Mouse (Mus musculus) heart, postnatal 0 days (tissue): ENCODE results near the gene Bag2. TPM values are rescaled to one million over a fixed set of nuclear protein-coding genes. Genes with fewer than 3 reads are reported as not detected.

Experiments
- ATAC-seq: fragments of 200-750 bp; cut with Nextera tagmentation; 2 replicates; pipeline ENCODE4 v1.8.0; 2017; ENCODE audit warnings: low read depth, moderate number of reproducible peaks, moderate library complexity; ENCODE audit not compliant: insufficient read depth
- DNase-seq: peaks from one replicate; pipeline ENCODE4 v3.0.0-alpha.2; 2016; ENCODE audit warnings: low spot score
- H3K27ac ChIP-seq: fragments of 300-500 bp; sonication (generic); 2 replicates; pipeline ENCODE4 v1.5.1; 2014; ENCODE audit warnings: low read depth, mild to moderate bottlenecking
- H3K27me3 ChIP-seq: fragments of 300-500 bp; sonication (generic); 2 replicates; pipeline ENCODE4 v1.6.1; 2014; ENCODE audit warnings: low read length, mixed read lengths; ENCODE audit not compliant: control insufficient read depth, insufficient read depth
- H3K36me3 ChIP-seq: fragments of 300-500 bp; sonication (generic); replicated peaks from 2 replicates; pipeline ENCODE4 v1.6.1; 2014; ENCODE audit warnings: low read length, mixed read lengths; ENCODE audit not compliant: control insufficient read depth, insufficient read depth
- H3K4me1 ChIP-seq: fragments of 300-500 bp; sonication (generic); 2 replicates; pipeline ENCODE4 v1.6.1; 2014; ENCODE audit warnings: antibody characterized with exemption; ENCODE audit not compliant: control insufficient read depth, insufficient read depth
- H3K4me2 ChIP-seq: fragments of 300-500 bp; sonication (generic); 2 replicates; pipeline ENCODE4 v1.6.1; 2014; ENCODE audit warnings: low read depth, mild to moderate bottlenecking, low read length, moderate library complexity
- H3K4me3 ChIP-seq: fragments of 300-500 bp; sonication (generic); 2 replicates; pipeline ENCODE4 v1.5.1; 2014; ENCODE audit warnings: low read depth, low read length
- H3K9ac ChIP-seq: fragments of 300-500 bp; sonication (generic); replicated peaks from 2 replicates; pipeline ENCODE4 v1.6.1; 2014; ENCODE audit warnings: low read depth, low read length, mixed read lengths
- H3K9me3 ChIP-seq: fragments of 300-500 bp; sonication (generic); replicated peaks from 2 replicates; pipeline ENCODE4 v1.6.1; 2016; ENCODE audit warnings: low read length; ENCODE audit not compliant: control insufficient read depth
- CTCF ChIP-seq: IDR thresholded peaks from 2 replicates; pipeline ENCODE4 v1.5.1; 2016; ENCODE audit warnings: antibody characterized with exemption, control low read depth, low read depth
- EP300 ChIP-seq: IDR thresholded peaks from 2 replicates; pipeline ENCODE4 v1.6.1; 2016; ENCODE audit warnings: antibody characterized with exemption, low read depth
- WGBS: fragments of 180-500 bp; shearing (Covaris S2); extraction: QIAGEN DNeasy Blood & Tissue Kit; methylation state at CpG from one replicate; pipeline ENCODE4 v1.1.7; 2014; 5-methylcytosine and 5-hydroxymethylcytosine counted together
- polyA plus RNA-seq: library from polyadenylated mRNA; unstranded; fragments of >200 nt; fragmentation: Nextera tagmentation; extraction: Ambion mirVana; gene quantifications from 2 replicates; pipeline ENCODE4 v1.2.1, GENCODE M21; 2015
- total RNA-seq: library from RNA; depleted of rRNA; stranded (reverse); fragments of >200 nt; gene quantifications from 2 replicates; pipeline ENCODE4 v1.2.3, GENCODE M21; 2014; ENCODE audit warnings: low replicate concordance

The Bag2 gene
- total and polyA plus RNA-seq, 2 experiments from 2014 or later, result 62.5 to 77.9 TPM

DNA sequence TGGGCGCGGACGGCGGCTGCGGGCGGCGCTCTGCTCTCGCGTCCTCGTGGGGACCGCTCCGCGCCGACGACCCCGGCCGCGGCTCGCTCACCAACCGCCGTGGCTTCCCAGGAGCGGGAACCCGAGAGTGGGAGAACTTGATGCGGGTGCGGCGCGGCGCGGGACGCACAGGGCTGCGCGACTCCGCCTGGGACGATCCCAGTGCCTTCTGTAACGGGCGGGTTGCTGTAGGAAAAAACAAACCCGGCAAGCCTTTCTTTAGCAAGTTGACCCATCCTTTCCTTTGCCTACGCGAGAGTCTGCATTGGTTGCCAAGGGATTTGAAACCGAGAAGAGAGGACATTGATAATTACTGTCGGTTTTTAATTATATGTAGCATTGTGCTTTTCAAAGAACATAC is 37.4 kb downstream of the Bag2 start:
- peak; percentile 47; the same call in 1 of the 2 replicates for ATAC-seq
- DNase-seq, result peak; percentile 10
- peak overlapping the region; percentile 88 for H3K9ac ChIP-seq
- H3K4me3 ChIP-seq, result peak overlapping the region; percentile 93
- TF ChIP-seq EP300 (no peak), CTCF (no peak)
- H3K4me2 ChIP-seq, result peak overlapping the region; percentile 98
- under 1% methylated on average over 36 of the region's 41 CpGs for WGBS
- H3K27ac ChIP-seq, result peak overlapping the region; percentile 85
- H3K27me3 ChIP-seq, result no peaks in the 10 kb centered on the region
- H3K36me3 ChIP-seq, result peaks cover 23% of the 10 kb centered on the region
- no peaks in the 10 kb centered on the region for H3K9me3 ChIP-seq
- H3K4me1 ChIP-seq, result peaks cover 9% of the 10 kb centered on the region; the same call in 1 of the 2 replicates

DNA sequence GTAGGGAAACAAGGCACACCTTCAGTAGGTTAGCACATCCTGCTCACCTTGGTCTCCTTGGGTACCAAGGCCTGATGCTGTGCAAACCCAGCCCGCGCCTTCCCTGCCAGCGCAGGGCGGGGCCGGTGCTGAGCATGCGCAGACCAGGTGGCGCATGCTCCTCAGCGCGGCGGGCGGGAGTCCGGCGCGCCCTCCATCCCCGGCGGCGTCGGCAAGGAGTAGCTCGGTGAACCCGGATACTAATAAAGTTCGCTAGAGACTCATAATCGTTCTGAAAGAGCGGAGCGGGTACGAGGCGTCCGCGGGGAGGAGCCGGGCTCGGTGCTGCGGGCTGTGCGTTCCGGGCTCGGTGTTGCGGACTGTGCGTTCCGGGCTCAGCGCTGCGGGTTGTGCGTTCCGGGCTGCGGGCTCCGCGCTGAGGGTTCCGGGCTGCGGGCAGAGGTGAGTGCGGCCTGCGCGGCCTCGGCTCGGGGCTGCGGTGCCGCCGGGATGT is 37.8 kb downstream of the Bag2 start, which contains the start of gene Rab23:
TSS of gene Rab23 (plus strand) at position 155 of the 493 bp plus-strand sequence.
- Histone ChIP-seq H3K4me3 (peak within 1 kb of the TSS; percentile 93), H3K4me1 (peaks cover 9% of the 10 kb centered on the region; the same call in 1 of the 2 replicates), H3K9me3 (no peaks in the 10 kb centered on the region), H3K9ac (peak within 1 kb of the TSS; percentile 88), H3K27ac (peak within 1 kb of the TSS; percentile 85), H3K27me3 (no peaks in the 10 kb centered on the region), H3K36me3 (peaks cover 18% of the 10 kb centered on the region), H3K4me2 (peak within 1 kb of the TSS; percentile 98)
- DNase-seq (peak; percentile 59), ATAC-seq (peak; percentile 92)
- under 1% methylated on average over 54 of the region's 54 CpGs for WGBS
- TF ChIP-seq CTCF (no peak), EP300 (no peak)

DNA sequence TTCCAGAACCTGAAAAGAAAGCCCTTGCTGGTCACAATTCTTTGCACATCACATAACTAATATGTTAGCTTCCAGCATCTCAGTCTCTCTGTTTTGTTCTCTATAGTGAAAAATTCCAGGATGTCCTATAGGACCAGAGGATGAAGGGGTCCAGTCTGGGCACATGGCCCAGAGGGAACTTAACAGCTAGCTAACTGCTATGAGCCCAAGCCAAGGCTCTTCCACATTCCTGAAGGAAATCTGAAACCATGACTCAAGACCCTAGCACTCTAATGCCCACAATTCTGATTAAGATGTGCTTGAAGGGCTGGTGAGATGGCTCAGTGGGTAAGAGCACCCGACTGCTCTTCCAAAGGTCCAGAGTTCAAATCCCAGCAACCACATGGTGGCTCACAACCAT is 40.0 kb downstream of the Bag2 start:
- no peak overlapping the region for H3K27ac ChIP-seq
- 0 out of 2 replicates have a peak, but pooled peaks cover 2% of the 10 kb centered on the region for H3K36me3 ChIP-seq
- WGBS, result 94% methylated on average over 1 of the region's 1 CpGs
- no peak overlapping the region for H3K4me2 ChIP-seq
- no peak for DNase-seq
- no peaks in the 10 kb centered on the region for H3K27me3 ChIP-seq
- H3K9me3 ChIP-seq, result no peaks in the 10 kb centered on the region
- no peak overlapping the region for H3K4me3 ChIP-seq
- no peak for ATAC-seq
- TF ChIP-seq CTCF (no peak), EP300 (no peak)
- H3K4me1 ChIP-seq, result peaks cover 9% of the 10 kb centered on the region; the same call in 1 of the 2 replicates
- no peak overlapping the region for H3K9ac ChIP-seq

DNA sequence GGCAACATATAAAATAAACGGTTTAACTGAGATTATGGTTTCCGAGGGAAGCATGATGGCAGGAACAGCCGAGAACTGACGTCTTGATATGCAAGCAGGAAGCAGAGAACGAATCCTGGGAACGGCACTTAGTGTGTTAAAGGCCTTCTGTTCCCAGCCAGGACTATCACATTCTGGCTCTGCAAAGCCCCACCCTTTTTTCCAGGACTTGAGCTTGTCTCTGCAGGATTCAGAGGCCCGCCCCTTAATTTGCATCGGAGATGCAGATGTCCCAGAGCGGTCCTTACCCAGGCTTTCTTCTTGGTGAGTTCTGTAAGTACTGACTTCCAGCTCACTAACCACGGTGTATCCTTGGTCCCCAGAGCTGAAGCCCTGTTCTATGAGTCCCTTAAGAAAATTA is 42.8 kb downstream of the Bag2 start:
- no peak overlapping the region for H3K4me2 ChIP-seq
- no peak overlapping the region for H3K4me3 ChIP-seq
- H3K27me3 ChIP-seq, result no peaks in the 10 kb centered on the region

DNA sequence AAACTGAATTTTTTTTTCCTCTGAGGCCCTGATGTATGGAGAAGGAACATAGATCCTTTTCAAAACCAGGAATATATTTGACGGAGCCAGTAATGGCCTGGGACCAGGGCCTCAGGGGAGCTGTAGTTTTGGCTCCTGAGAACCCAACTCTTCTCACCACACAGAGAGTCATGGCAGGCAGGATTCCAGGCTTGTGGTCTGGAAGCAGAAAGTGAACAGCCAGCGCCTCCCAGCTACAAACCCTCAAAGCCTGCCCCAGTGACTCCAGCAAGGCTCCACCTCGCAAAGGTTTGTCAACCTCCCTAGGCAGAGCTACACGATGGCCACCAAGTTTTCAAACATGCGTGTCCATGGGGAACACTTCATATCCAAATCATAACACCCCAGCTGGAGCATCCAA is 45.6 kb downstream of the Bag2 start:
- WGBS, result 82% methylated on average over 5 of the region's 5 CpGs
- H3K36me3 ChIP-seq, result no peaks in the 10 kb centered on the region
- H3K4me1 ChIP-seq, result no peaks in the 10 kb centered on the region
- H3K9me3 ChIP-seq, result no peaks in the 10 kb centered on the region
- no peak overlapping the region for H3K4me2 ChIP-seq
- no peaks in the 10 kb centered on the region for H3K27me3 ChIP-seq
- no peak overlapping the region for H3K27ac ChIP-seq
- no peak for TF ChIP-seq EP300
- TF ChIP-seq CTCF, result no peak
- H3K9ac ChIP-seq, result no peak overlapping the region
- no peak overlapping the region for H3K4me3 ChIP-seq
- DNase-seq (no peak), ATAC-seq (no peak)

More for the DNA sequence above, 42.8 kb downstream of the Bag2 start:
- ATAC-seq, result no peak
- Histone ChIP-seq H3K4me1 (no peaks in the 10 kb centered on the region), H3K9ac (no peak overlapping the region), H3K36me3 (no peaks in the 10 kb centered on the region), H3K27ac (no peak overlapping the region), H3K9me3 (no peaks in the 10 kb centered on the region)
- WGBS, result 5% methylated on average over 10 of the region's 10 CpGs
- TF ChIP-seq CTCF (no peak), EP300 (no peak)
- peak; percentile 44 for DNase-seq

DNA sequence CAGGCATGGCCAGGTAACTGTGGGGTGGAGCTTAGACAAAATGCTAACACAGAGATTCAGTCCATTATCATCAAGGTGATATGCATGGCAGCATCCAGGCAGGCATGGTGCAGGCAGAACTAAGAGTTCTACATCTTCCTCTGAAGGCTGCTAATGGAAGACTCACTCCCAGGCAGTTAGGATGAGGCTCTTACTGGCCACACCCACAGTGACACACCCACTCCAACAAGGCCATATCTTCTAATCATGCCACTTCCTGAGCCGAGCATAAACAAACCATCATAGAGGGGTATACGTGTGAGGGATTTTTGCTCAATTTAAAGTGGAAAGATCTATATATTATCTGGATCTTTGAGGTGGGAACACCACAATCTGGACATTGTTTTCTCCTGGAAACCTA is 48.0 kb downstream of the Bag2 start:
- Histone ChIP-seq H3K9ac (no peak overlapping the region), H3K36me3 (no peaks in the 10 kb centered on the region), H3K27me3 (no peaks in the 10 kb centered on the region), H3K4me2 (no peak overlapping the region), H3K9me3 (no peaks in the 10 kb centered on the region), H3K27ac (no peak overlapping the region), H3K4me1 (no peaks in the 10 kb centered on the region), H3K4me3 (no peak overlapping the region)
- TF ChIP-seq EP300, result no peak
- no peak for TF ChIP-seq CTCF
- DNase-seq (no peak), ATAC-seq (no peak)
- 49% methylated on average over 2 of the region's 2 CpGs for WGBS
